Mouse (Mus musculus) CH12.LX (cell line): ENCODE results near the gene Gm20388. TPM values are rescaled to one million over a fixed set of nuclear protein-coding genes. Genes with fewer than 3 reads are reported as not detected.

ENCODE experiments used
- DNase-seq: peaks from one replicate; pipeline ENCODE4 v3.0.0-alpha.2; 2013; ENCODE audit errors: extremely low read depth
- H3K27ac ChIP-seq: 2 replicates; pipeline ENCODE4 v1.5.1; 2012; ENCODE audit warnings: low read depth, mild to moderate bottlenecking, control low read depth, moderate library complexity; ENCODE audit not compliant: insufficient read depth
- H3K27me3 ChIP-seq: replicated peaks from 2 replicates; pipeline ENCODE3; 2012; ENCODE audit warnings: inconsistent platforms
- H3K36me3 ChIP-seq, 2 experiments: replicated peaks in 1 of 2; 2 replicates each; pipeline versions ENCODE3 to v1.6.1; 2012; ENCODE audit warnings: inconsistent platforms in 1 of 2, low read length in 1 of 2, mild to moderate bottlenecking in 1 of 2, mixed read lengths in 1 of 2, moderate library complexity in 1 of 2; ENCODE audit not compliant: control insufficient read depth in 1 of 2, insufficient read depth in 1 of 2
- H3K4me1 ChIP-seq, 2 experiments: 2 replicates each; pipeline ENCODE4 v1.6.1; 2012; ENCODE audit warnings: inconsistent platforms in 1 of 2, moderate library complexity in 1 of 2; ENCODE audit not compliant: insufficient read depth in 2 of 2, control insufficient read depth in 1 of 2
- H3K4me2 ChIP-seq: 2 replicates; pipeline ENCODE4 v1.6.1; 2012; ENCODE audit warnings: low read depth, mild to moderate bottlenecking, control low read depth; ENCODE audit not compliant: poor library complexity, insufficient read depth, severe bottlenecking
- H3K4me3 ChIP-seq, 3 experiments: fragments of 150-350 bp in 1 of 3; sonication (generic) in 1 of 3; replicated peaks in 1 of 3; 2 replicates each; pipeline versions ENCODE3 to v1.5.1; 2011 to 2012; ENCODE audit warnings: low read depth in 2 of 3, low read length in 2 of 3, mild to moderate bottlenecking in 2 of 3, moderate library complexity in 2 of 3, control low read depth in 1 of 3, improper control_type of control experiment in 1 of 3, inconsistent platforms in 1 of 3, mixed read lengths in 1 of 3; ENCODE audit not compliant: poor library complexity in 1 of 3
- H3K79me2 ChIP-seq: replicated peaks from 2 replicates; pipeline ENCODE4 v1.6.1; 2012; ENCODE audit warnings: mild to moderate bottlenecking, moderate library complexity; ENCODE audit not compliant: control insufficient read depth, poor library complexity, insufficient read depth, severe bottlenecking; ENCODE audit errors: extremely low read depth
- H3K9ac ChIP-seq: 2 replicates; pipeline ENCODE4 v1.6.1; 2012; ENCODE audit warnings: low read depth, mild to moderate bottlenecking, control low read depth, moderate library complexity; ENCODE audit not compliant: insufficient read depth
- H3K9me3 ChIP-seq: replicated peaks from 2 replicates; pipeline ENCODE3; 2012; ENCODE audit warnings: low read length, inconsistent platforms, mixed read lengths
- BHLHE40 ChIP-seq: IDR thresholded peaks from 2 replicates; pipeline ENCODE4 v1.6.1; 2011; ENCODE audit warnings: mild to moderate bottlenecking, low read depth, low read length, improper control_type of control experiment
- CHD1 ChIP-seq: IDR thresholded peaks from 2 replicates; pipeline ENCODE4 v1.6.1; 2012; ENCODE audit warnings: low read depth, low read length, improper control_type of control experiment, inconsistent platforms
- E2F4 ChIP-seq: IDR thresholded peaks from 2 replicates; pipeline ENCODE4 v1.6.1; 2011; ENCODE audit warnings: low read depth, low read length, improper control_type of control experiment; ENCODE audit not compliant: insufficient replicate concordance
- ELF1 ChIP-seq: IDR thresholded peaks from 2 replicates; pipeline ENCODE4 v1.6.1; 2014; ENCODE audit warnings: low read depth, mild to moderate bottlenecking, inconsistent platforms, low read length, improper control_type of control experiment
- IRF4 ChIP-seq: IDR thresholded peaks from 2 replicates; pipeline ENCODE4 v1.6.1; 2014; ENCODE audit warnings: low read depth, mild to moderate bottlenecking, inconsistent platforms, low read length, improper control_type of control experiment
- JUN ChIP-seq: IDR thresholded peaks from 2 replicates; pipeline ENCODE4 v1.6.1; 2011; ENCODE audit warnings: low read depth, mild to moderate bottlenecking, low read length, improper control_type of control experiment, moderate library complexity; ENCODE audit not compliant: insufficient read depth
- MAFK ChIP-seq: IDR thresholded peaks from 2 replicates; pipeline ENCODE4 v1.6.1; 2011; ENCODE audit warnings: low read length, improper control_type of control experiment; ENCODE audit not compliant: insufficient replicate concordance
- MYC ChIP-seq: IDR thresholded peaks from 2 replicates; pipeline ENCODE4 v1.6.1; 2011; ENCODE audit warnings: low read depth, mild to moderate bottlenecking, improper control_type of control experiment, low read length
- NELFE ChIP-seq: IDR thresholded peaks from 2 replicates; pipeline ENCODE4 v1.6.1; 2011; ENCODE audit warnings: low read depth, low read length, improper control_type of control experiment
- POLR2AphosphoS2 ChIP-seq: IDR thresholded peaks from 2 replicates; pipeline ENCODE4 v1.6.1; 2011; ENCODE audit warnings: low read depth, low read length, improper control_type of control experiment
- RCOR1 ChIP-seq: conservative IDR thresholded peaks from 2 replicates; pipeline ENCODE4 v1.6.1; 2012; ENCODE audit warnings: low read depth, mild to moderate bottlenecking, inconsistent platforms, low read length, improper control_type of control experiment
- TCF12 ChIP-seq: IDR thresholded peaks from 2 replicates; pipeline ENCODE4 v1.6.1; 2014; ENCODE audit warnings: low read depth, mild to moderate bottlenecking, inconsistent platforms, low read length, improper control_type of control experiment
- USF1 ChIP-seq: IDR thresholded peaks from 2 replicates; pipeline ENCODE4 v1.6.1; 2014; ENCODE audit warnings: low read depth, mild to moderate bottlenecking, inconsistent platforms, low read length, improper control_type of control experiment
- ZC3H11A ChIP-seq: IDR thresholded peaks from 2 replicates; pipeline ENCODE4 v1.6.1; 2012; ENCODE audit warnings: low read depth, mild to moderate bottlenecking, inconsistent platforms, low read length, improper control_type of control experiment
- ZMIZ1 ChIP-seq: IDR thresholded peaks from 2 replicates; pipeline ENCODE4 v1.6.1; 2012; ENCODE audit warnings: low read depth, mild to moderate bottlenecking, inconsistent platforms, low read length, improper control_type of control experiment
- dilution Hi-C: fragments of 300-500 bp; cut with MboI; formaldehyde crosslinking; loops from 2 replicates; pipeline ENCODE4 v1.14.3; 2020; ENCODE audit warnings: low sequenced_read_pairs; ENCODE audit not compliant: extremely low pct_unique_long_range_greater_than_20kb, extremely low pct_ligation_motif_present
- in situ Hi-C: fragments of 300-500 bp; cut with MboI; formaldehyde crosslinking; loops from 3 replicates; pipeline ENCODE4 v1.14.3; 2019; ENCODE audit warnings: low sequenced_read_pairs, low pct_ligation_motif_present, low pct_unique_long_range_greater_than_20kb, mixed read lengths
- polyA plus RNA-seq: library from polyadenylated mRNA; unstranded; fragments of >175 nt; gene quantifications from 2 replicates; pipeline ENCODE4 v1.2.1, GENCODE M21; 2012; ENCODE audit warnings: low read depth; ENCODE audit not compliant: insufficient read length
- total RNA-seq, 2 experiments: library from RNA; depleted of rRNA; stranded (reverse); fragments of 300-350 nt in 1 of 2; fragments of >200 nt in 1 of 2; gene quantifications; 2 replicates each; pipeline ENCODE4 v1.2.3; 2012 to 2014

Gene Gm20388
- total and polyA plus RNA-seq, 3 experiments, result 14.8 to 26.3 (median 22.2) TPM

GRCm38 (mm10) chr8:120161658-120162403, 251.2 kb downstream of the Gm20388 start:
- no peak overlapping the region for H3K4me2 ChIP-seq
- H3K9ac ChIP-seq, result no peak overlapping the region
- H3K4me1 ChIP-seq, result no peaks in the 10 kb centered on the region
- no peak overlapping the region for H3K27ac ChIP-seq
- in situ Hi-C loops (no loop called here), dilution Hi-C loops (no loop called here)
- H3K79me2 ChIP-seq, result no peaks in the 10 kb centered on the region
- H3K9me3 ChIP-seq, result no peaks in the 10 kb centered on the region
- TF ChIP-seq MYC (no peak), NELFE (no peak), JUN (no peak), MAFK (no peak), CHD1 (no peak)
- no peak for DNase-seq
- H3K4me3 ChIP-seq, result no peak overlapping the region
- H3K36me3 ChIP-seq, result no peaks in the 10 kb centered on the region
- H3K27me3 ChIP-seq, result peaks cover 97% of the 10 kb centered on the region

GRCm38 (mm10) chr8:120162404-120162752, 251.7 kb downstream of the Gm20388 start:
- dilution Hi-C loops (no loop called here), in situ Hi-C loops (no loop called here)
- no peak overlapping the region for H3K4me3 ChIP-seq
- no peak overlapping the region for H3K9ac ChIP-seq
- H3K9me3 ChIP-seq, result no peaks in the 10 kb centered on the region
- H3K4me2 ChIP-seq, result no peak overlapping the region
- TF ChIP-seq USF1 (no peak), ELF1 (no peak), POLR2AphosphoS2 (no peak), IRF4 (no peak), BHLHE40 (no peak), TCF12 (no peak), ZMIZ1 (no peak), E2F4 (no peak), CHD1 (no peak), ZC3H11A (no peak), MYC (no peak), RCOR1 (no peak)
- H3K4me1 ChIP-seq, result no peaks in the 10 kb centered on the region
- H3K36me3 ChIP-seq, result no peaks in the 10 kb centered on the region
- H3K79me2 ChIP-seq, result no peaks in the 10 kb centered on the region
- H3K27ac ChIP-seq, result no peak overlapping the region
- H3K27me3 ChIP-seq, result peaks cover 97% of the 10 kb centered on the region
- DNase-seq, result no peak
